Mouse (Mus musculus) T-helper 17 cell (primary cell): Measurements from ENCODE around the gene Efl1.
"Not testable (repeated sequence)": the region's sequence is repeated elsewhere in the genome, so short reads cannot be mapped to it uniquely, and the experiment has no call there.

Source experiments
- in situ Hi-C, 2 experiments: fragments of 300-600 bp; cut with MboI, MseI; formaldehyde crosslinking; loops; 1 replicate in 1 of 2; 2 replicates in 1 of 2; pipeline ENCODE4 v1.15.1; 2025; ENCODE audit warnings: high pct_unique_total_duplicates in 2 of 2

Efl1 gene

GRCm38 (mm10) chr7:82719285-82719684 is 70.9 kb downstream of the Efl1 start:
- in situ Hi-C loops, result no loop called here

GRCm38 (mm10) chr7:82719740-82720139 is 71.3 kb downstream of the Efl1 start:
- in situ Hi-C loops, result loop anchor here in 1 of 2 experiments (5.0 kb wide), 1 partner anchor 543 kb away; no protein-coding TSS in a partner anchor

- in situ Hi-C loops, result loop anchor here in 1 of 2 experiments (5.0 kb wide), 1 partner anchor 542 kb away; no protein-coding TSS in a partner anchor
Observed at GRCm38 (mm10) chr7:82720501-82720900, 72.1 kb downstream of the Efl1 start.

GRCm38 (mm10) chr7:82720906-82721305 is 72.5 kb downstream of the Efl1 start:
- in situ Hi-C loops, result loop anchor here in 1 of 2 experiments (5.0 kb wide), 1 partner anchor 541 kb away; no protein-coding TSS in a partner anchor

GRCm38 (mm10) chr7:82722486-82723123 is 74.2 kb downstream of the Efl1 start:
- in situ Hi-C loops, result loop anchor here in 1 of 2 experiments (5.0 kb wide), 1 partner anchor 540 kb away; no protein-coding TSS in a partner anchor

- in situ Hi-C loops, result loop anchor here in 1 of 2 experiments (5.0 kb wide), 1 partner anchor 539 kb away; no protein-coding TSS in a partner anchor
Observed at GRCm38 (mm10) chr7:82723151-82723871, 74.9 kb downstream of the Efl1 start.

- in situ Hi-C loops, result loop anchor here in 1 of 2 experiments (5.0 kb wide), 1 partner anchor 538 kb away; no protein-coding TSS in a partner anchor
Observed at GRCm38 (mm10) chr7:82724491-82724890, 76.1 kb downstream of the Efl1 start.

- in situ Hi-C loops, result no loop called here
Observed at GRCm38 (mm10) chr7:82725006-82725636, 76.7 kb downstream of the Efl1 start.

- in situ Hi-C loops, result no loop called here
Observed at GRCm38 (mm10) chr7:82725741-82726450, 77.5 kb downstream of the Efl1 start.

GRCm38 (mm10) chr7:82727066-82727465 is 78.7 kb downstream of the Efl1 start:
- in situ Hi-C loops, result no loop called here

- in situ Hi-C loops, result not testable (repeated sequence)
Observed at GRCm38 (mm10) chr7:82729009-82729408, 80.6 kb downstream of the Efl1 start.

GRCm38 (mm10) chr7:82733118-82733517 is 84.7 kb downstream of the Efl1 start:
- in situ Hi-C loops, result no loop called here

- in situ Hi-C loops, result no loop called here
Observed at GRCm38 (mm10) chr7:82733995-82734394, 85.6 kb downstream of the Efl1 start.

- in situ Hi-C loops, result no loop called here
Observed at GRCm38 (mm10) chr7:82734748-82735600, 86.6 kb downstream of the Efl1 start.

- in situ Hi-C loops, result loop anchor here in 1 of 2 experiments (10.0 kb wide), 1 partner anchor 502 kb away; no protein-coding TSS in a partner anchor
Observed at GRCm38 (mm10) chr7:82743116-82743765, 94.8 kb downstream of the Efl1 start.

- in situ Hi-C loops, result loop anchor here in 1 of 2 experiments (10.0 kb wide), 1 partner anchor 501 kb away; no protein-coding TSS in a partner anchor
Observed at GRCm38 (mm10) chr7:82744167-82744715, 95.8 kb downstream of the Efl1 start.

GRCm38 (mm10) chr7:82748812-82749211 is 100.4 kb downstream of the Efl1 start:
- in situ Hi-C loops, result loop anchor here in 1 of 2 experiments (10.0 kb wide), 1 partner anchor 496 kb away; no protein-coding TSS in a partner anchor

GRCm38 (mm10) chr7:82749239-82749638 is 100.8 kb downstream of the Efl1 start:
- in situ Hi-C loops, result loop anchor here in 1 of 2 experiments (10.0 kb wide), 1 partner anchor 496 kb away; no protein-coding TSS in a partner anchor
